Mouse (Mus musculus) retina, postnatal 7 days (tissue): ENCODE measurements around the gene Fgf15.

ENCODE experiments used
- DNase-seq: peaks from one replicate; pipeline ENCODE4 v3.0.0-alpha.2; 2012; ENCODE audit warnings: low read depth, low spot score

Gene Fgf15

DNA sequence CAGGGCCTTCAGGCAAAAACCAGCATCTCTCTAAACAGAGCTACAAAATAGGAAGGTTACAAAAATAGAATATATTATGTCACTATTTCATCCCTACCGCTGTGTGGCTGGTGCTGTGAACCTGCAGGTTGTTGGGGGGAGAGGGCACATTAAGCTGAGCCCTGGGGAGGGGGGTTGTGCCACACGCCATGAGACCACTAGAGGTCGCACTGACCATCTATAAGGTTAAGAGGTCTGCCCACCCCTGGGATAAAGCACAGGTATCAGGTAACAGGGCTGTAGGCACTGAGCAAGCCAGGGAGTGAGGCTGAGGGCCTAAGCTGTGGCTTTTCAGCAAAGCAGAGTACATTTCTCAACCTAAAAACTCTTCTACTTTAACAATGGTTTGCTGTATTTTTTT is 35.4 kb downstream of the Fgf15 start:
- no peak for DNase-seq

- no peak for DNase-seq
Observed at GRCm38 (mm10) chr7:144932389-144932937, 36.1 kb downstream of the Fgf15 start.

GRCm38 (mm10) chr7:144933336-144933735 is 37.0 kb downstream of the Fgf15 start:
- no peak for DNase-seq

GRCm38 (mm10) chr7:144933796-144934195 is 37.5 kb downstream of the Fgf15 start:
- DNase-seq = no peak

DNA sequence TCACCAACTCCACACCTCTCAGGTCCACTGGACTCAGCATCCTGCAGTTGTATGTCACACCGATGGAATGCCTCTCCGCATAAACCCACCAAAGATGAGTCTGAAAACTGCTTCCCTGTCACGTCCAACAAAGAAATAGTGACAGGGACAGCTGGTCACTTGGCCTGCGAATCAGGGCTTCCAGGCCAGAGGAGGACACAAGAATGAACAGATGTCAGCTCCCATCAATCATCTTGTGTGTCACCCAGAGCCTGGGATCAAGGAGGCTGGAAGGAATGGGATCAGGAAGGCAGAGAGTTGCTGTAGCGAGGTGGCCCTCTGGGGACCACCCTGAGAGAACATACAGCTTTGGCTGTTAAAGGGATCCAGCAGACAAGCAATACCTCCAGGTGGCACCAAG is 38.6 kb downstream of the Fgf15 start:
- no peak for DNase-seq

- DNase-seq = no peak
Observed at GRCm38 (mm10) chr7:144935563-144935962, 39.2 kb downstream of the Fgf15 start.

DNA sequence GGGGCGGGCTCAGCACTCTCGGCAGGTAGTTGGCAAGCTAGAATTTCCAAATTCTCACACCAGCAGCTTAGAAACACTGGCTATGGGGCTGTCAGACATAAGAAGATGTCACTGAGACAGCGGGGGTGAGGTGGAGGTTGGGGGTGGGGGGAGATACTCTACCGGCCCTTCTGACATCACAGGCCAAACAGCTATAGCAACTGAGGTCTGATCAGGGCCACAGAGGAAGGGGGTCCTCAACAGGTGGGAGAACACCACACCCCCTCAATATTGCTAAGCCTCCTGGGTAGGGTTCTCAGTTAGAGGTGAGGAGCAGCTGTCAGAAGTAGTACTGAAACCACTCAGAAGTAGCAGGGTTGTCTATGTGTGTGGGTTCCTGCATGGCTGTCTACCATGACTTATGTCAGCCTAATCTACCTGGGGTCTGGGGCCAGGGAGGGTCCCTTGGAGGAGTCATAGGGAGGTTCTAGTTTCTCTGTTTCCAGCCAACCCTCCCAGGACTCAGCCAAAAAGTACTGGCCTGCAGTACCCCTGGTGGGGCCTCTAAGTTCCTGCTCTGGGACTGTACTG is 40.1 kb downstream of the Fgf15 start:
- no peak for DNase-seq

DNA sequence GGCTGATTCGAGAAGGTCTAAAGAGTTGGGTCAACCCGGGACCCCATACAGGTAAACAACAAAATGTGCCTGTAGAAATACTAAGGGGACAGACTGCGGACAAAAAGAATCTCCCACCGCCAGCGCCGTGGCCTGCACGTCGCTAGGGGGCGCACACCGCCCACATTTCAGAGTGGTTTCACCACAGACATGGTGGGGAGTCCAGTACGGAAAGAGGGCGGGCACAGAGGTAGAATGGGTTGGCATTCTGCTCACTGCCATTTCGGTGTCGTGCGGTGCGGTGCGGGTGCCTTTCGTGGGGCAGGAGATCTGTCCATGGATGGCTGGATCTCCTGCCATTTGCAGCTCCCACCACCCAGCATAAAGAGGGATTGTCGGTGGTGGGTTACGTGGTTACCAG is 41.2 kb downstream of the Fgf15 start:
- peak; percentile 81 for DNase-seq

DNA sequence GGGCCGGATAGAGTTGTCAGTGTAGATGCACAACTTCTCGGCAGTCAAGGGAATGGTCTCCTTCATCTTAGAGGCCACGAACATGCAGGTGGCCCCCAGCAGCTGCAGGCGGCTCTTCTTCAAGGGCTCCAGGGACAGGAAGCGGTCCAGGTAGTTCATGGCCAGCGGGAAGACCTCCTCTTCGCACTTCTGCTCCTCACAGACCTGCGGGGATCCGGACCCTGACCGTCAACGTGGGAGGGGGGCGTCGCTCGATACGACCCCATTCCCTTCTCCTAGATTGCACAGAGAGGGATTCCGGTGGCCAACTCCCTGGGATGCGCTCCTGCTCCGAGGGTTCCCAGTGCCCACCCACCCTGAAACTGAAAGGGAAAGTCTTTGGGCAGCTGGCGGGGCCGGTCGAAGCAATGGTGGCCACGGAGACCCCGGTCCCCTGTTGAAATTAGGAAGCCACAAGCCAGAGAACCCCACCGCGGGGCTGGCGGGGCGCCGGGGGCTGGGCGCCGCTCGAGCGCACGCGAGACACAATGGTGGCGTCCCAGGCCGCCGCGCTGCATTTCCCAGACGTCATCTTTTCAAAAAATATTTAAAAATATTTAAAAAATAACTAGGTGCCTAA is 41.7 kb downstream of the Fgf15 start:
- DNase-seq = no peak

DNA sequence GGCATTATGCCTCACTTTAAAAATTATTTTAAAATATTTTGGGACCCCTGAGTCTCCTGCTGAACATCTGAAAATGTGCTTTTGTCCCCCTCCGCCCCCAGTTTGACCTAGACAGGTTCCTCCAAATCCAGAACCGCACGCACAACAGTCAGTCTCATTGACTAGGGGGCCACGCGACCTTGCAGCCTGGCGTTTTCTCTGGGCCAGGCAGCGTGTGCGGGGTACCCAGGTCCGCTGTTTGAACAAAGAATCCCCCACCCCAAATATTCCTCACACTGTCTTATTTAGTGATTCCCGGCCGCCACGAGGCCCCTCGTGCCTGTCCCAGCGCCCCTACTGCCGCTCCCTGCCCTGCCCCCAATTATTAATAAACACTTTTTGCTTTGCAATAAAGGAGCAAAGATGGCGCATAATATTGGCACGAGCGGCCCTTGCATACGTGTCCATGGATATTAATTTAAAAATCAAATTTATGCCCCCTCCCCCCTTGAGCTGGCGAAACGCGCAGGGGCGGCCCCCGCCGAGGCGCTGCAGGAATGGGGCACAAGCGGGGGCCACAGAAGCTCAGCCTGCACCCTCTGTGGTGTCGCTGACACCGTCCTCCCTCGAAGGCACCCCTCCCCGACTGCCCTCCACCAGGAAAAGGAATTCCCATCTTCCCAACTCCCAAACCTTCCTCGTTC is 42.5 kb downstream of the Fgf15 start:
- no peak for DNase-seq

GRCm38 (mm10) chr7:144939344-144940002 is 43.1 kb downstream of the Fgf15 start, which contains the start of gene Ccnd1:
Gene Ccnd1 (minus strand): TSS chr7:144939925.
- DNase-seq = no peak

- no peak for DNase-seq
Observed at GRCm38 (mm10) chr7:144940003-144940571, 43.8 kb downstream of the Fgf15 start.

DNA sequence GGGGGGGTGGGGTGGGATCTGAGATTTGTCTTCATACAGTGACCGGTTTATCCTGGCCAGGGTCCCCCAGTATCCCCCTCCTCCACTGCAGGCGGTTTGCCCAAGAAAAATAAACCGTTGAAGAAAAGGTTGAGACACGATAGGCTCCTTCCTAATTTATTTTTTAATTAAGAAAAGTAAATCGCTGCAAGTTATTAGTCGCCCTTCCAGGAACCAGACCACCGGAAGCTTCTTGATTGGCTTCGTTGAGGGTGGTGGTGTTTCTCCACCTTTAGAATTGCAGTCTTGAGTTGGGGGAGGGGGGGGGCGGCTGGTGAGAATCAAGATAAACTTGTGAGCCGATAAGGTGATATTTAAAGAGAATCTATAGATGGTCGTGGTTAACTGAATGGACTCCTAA is 44.3 kb downstream of the Fgf15 start:
- DNase-seq = no peak

DNA sequence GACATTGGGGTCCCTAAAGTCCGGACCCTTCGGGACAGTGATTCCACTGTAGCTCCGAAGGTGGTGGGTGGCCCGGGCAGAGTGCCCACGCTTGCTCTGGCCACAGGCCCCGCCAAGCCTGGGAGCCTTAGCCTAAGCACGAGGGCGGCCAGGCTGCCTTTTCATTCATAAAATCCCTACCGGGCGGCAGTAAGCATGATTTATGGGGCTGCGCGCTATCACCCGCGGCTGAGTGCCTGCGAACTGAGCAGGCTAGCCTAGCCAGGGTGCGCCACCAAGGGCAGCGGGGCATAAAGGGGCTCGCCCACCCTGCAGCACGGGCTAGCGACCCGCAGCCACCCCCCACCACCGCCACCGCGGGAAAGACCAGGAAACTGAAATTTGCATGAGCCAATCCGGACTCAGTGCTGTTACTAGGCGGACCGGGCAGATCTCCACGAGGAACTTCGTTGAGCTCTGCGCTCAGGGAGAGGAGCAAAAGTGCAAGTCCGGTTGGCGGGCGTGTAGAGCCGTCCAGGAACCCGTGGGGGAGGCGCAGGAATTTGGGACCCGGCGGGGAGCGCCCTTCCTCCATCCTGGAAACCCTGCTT is 45.0 kb downstream of the Fgf15 start:
- no peak for DNase-seq

DNA sequence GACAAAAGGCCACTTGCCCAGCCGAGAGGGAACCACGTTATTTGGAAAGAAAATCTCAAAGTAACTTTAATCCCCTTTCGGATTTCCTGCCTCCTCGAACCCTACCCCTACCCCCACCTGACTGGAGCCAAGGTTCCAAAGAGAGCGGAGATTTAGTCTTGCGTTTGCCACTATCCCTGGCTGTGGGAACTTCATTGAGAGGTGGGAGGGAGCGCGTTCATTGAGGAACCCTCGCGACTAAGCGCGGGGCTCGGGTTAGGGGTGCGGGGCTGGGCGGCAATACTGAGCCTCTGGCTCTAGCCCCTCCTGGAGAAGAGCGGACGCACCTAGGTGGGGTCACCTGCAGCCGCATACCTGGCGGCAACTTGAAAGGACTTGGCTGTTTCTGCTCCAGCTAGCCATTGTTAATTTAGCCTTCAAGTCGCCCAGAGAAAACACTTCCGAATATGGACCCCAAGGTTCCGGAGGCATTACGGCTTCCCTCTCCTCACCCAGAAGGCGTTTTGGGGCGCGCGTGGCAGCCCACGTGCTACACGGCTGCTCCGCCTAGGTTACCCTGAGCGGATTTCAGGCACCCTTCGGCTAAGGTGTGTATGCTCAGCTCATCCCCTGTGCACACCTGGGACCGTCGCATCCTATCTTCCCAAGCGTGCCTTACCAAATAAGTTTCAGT is 45.9 kb downstream of the Fgf15 start:
- DNase-seq = no peak

DNA sequence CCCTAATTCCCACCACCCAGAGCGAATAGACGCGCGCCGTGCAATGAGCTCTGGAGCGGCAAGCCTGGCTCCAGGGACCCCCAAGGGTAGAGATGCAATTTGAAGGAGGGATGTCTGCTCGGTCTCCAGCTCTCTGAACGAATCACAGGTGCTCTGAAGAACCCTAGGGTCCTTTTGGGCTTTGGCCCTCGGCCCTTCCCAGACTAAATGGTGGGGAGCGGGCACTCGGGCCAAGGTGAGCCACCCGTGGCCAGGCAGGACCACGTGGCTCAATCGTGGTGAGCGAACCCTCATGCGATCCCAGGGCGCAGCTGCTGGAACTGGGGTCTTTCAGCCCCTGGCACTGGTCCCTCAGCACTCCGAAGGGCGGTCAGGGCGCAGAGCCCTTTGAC is 46.4 kb downstream of the Fgf15 start:
- DNase-seq = no peak

- DNase-seq = no peak
Observed at GRCm38 (mm10) chr7:144943254-144943653, 46.9 kb downstream of the Fgf15 start.
